Mouse (Mus musculus) testis, adult 2 months (tissue): ENCODE measurements around the gene Cdk5r1.

Experiments used
- CTCF ChIP-seq: fragments of 200-500 bp; IDR thresholded peaks from 2 replicates; pipeline ENCODE4 v1.5.1; 2012; ENCODE audit warnings: low read depth, mild to moderate bottlenecking, inconsistent platforms, low read length, moderate library complexity; ENCODE audit not compliant: control insufficient read depth, insufficient read depth, insufficient replicate concordance
- POLR2A ChIP-seq: fragments of 200-500 bp; IDR thresholded peaks from 2 replicates; pipeline ENCODE4 v1.6.1; 2012; ENCODE audit warnings: low read depth, mild to moderate bottlenecking, inconsistent platforms, low read length, moderate library complexity; ENCODE audit not compliant: control insufficient read depth

DNA sequence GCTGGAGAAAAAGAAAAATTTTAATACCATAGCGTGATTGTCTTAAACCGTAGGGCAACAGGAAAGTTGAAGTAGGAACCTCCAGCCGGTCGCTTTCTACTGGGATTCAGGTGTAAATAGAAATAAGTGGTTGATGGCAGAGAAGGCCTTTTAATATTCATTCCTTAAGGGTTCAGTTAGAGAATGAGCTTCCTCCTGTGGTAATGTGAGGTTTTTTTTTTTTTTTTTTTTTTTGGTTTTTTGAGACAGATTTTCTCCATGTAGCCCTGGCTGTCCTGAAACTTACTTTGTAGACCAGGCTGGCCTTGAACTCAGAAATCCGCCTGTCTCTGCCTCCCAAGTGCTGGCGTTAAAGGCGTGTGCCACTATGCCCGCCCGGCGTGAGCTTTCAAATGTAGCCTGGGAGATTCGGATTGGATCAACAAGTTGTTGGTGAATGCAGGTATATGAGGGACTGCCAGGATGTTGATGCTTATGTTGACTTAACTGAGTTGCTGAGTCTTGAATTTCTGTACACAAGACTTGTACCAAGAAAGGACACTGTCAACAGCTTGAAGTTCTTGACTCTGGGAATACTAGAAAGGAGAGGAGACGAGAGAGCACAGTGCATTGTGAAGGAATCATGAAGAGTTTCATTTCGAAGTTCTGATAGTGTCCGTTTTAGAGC, 47.2 kb upstream of the Cdk5r1 start:
- TF ChIP-seq POLR2A (no peak), CTCF (no peak)
